Mouse (Mus musculus): ENCODE results near the gene Tctn1. TPM values are rescaled to one million over a fixed set of nuclear protein-coding genes. Genes with fewer than 3 reads are reported as not detected.

Tctn1 gene
- polyA plus RNA-seq, 1 experiment, result 41.4 TPM

DNA sequence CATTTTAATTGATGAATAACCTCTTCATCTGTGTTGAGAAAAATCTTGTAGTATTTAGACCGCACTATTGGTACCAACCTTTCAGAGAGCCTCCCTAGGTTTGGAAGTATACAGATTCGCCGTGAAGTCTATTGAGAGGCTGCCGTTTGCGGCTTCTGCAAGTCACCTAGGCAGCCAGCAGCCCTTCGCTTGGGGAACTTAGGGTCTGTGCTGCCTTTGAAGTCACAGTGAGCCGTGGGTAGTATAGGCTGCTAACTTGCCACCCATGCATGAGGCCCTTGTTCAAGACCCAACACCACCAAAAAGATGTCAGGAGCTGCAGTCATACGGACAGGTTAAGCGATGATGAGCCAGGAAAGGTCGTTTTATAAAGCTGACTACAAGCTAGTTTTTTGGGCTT, 21.9 kb upstream of the Tctn1 start:
- WGBS, result 51% methylated on average over 10 of the region's 10 CpGs
- Histone ChIP-seq H3K36me3 (ENCODE audit: control insufficient read depth, insufficient read depth, low read length) (no peaks in the 10 kb centered on the region; the same call in 1 of the 2 replicates), H3K4me1 (replicated peaks; ENCODE audit: control insufficient read depth, insufficient read depth, low read length) (peaks cover 24% of the 10 kb centered on the region), H3K27ac (ENCODE audit: control insufficient read depth, insufficient read depth, low read length) (peak overlapping the region; percentile 27; the same call in 1 of the 2 replicates), H3K27me3 (ENCODE audit: control insufficient read depth, insufficient read depth, low read length) (no peaks in the 10 kb centered on the region), H3K4me3 (ENCODE audit: control insufficient read depth, insufficient read depth, low read length) (peak overlapping the region; percentile 31)
- TF ChIP-seq POLR2A (IDR thresholded peaks at IDR 0.05; ENCODE audit: control insufficient read depth, extremely low read depth, insufficient read depth, low read length, poor library complexity) (no peak), CTCF (IDR thresholded peaks at IDR 0.05; ENCODE audit: borderline replicate concordance, control insufficient read depth, extremely low read depth, insufficient read depth, low read length, poor library complexity) (no peak)
- peak; percentile 42 for DNase-seq

DNA sequence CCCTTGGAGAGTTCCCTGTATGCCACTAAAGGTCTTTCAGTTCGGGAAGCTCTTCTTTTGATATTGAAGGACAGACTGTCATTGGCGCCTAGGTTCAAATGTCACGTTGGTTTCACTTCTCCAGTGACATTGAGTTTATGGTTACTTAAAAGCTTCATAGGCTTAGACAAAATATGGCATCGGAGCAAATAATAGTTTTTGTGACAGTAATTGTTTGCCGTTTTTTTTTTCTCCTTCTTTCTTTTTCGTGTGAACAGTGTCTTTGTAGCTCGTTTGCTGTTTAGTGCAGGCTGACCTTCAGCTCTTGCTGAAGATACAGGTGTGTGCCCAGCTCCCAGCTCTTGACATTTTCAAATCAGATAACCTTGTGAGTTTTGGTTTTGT, 21.5 kb upstream of the Tctn1 start:
- no peaks in the 10 kb centered on the region for H3K27me3 ChIP-seq (ENCODE audit: control insufficient read depth, insufficient read depth, low read length)
- WGBS, result 17% methylated on average over 7 of the region's 7 CpGs
- TF ChIP-seq CTCF (IDR thresholded peaks at IDR 0.05; ENCODE audit: borderline replicate concordance, control insufficient read depth, extremely low read depth, insufficient read depth, low read length, poor library complexity), result no peak
- no peak for TF ChIP-seq POLR2A (IDR thresholded peaks at IDR 0.05; ENCODE audit: control insufficient read depth, extremely low read depth, insufficient read depth, low read length, poor library complexity)

DNA sequence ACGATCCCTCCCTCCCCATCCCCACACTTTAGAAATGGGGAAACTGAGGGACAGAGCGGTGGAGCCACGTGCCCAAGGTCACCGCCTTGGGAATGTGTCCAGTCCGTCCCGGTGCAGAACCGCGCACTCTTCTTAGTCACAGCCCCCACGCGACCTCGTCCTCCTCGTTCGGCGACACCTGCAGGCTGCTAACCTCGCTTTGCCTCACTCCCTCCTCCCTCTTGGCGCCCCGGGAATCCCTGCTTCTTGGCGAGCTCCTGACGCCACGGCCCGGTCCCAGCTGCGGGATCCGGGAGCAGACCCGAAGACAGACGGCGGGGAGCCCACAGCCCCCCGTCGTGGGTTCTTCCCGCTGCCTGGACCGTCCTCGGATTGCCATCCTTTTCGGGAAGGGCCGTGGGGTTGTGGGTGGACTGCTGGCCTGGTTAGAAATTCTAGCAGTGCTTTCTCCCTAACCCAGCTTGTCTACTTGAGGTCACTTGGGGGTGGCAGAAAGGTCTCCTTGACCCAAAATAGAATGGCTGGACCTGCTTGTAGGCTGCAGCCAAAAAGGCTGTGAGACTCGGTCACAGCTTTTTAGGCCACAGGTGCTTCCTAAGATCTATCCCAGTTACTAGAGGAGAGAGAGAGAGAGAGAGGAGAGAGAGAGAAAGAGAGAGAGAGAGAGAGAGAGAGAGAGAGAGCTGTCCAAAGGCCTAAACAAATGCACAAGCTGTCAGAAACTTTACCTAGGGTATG, 20.9 kb upstream of the Tctn1 start:
- H3K36me3 ChIP-seq (ENCODE audit: control insufficient read depth, insufficient read depth, low read length), result no peaks in the 10 kb centered on the region; the same call in 1 of the 2 replicates
- TF ChIP-seq CTCF (IDR thresholded peaks at IDR 0.05; ENCODE audit: borderline replicate concordance, control insufficient read depth, extremely low read depth, insufficient read depth, low read length, poor library complexity) (0 out of 2 replicates have a peak, but pooled peaks have one; percentile 28), POLR2A (IDR thresholded peaks at IDR 0.05; ENCODE audit: control insufficient read depth, extremely low read depth, insufficient read depth, low read length, poor library complexity) (no peak)
- peaks cover 26% of the 10 kb centered on the region for H3K4me1 ChIP-seq (replicated peaks; ENCODE audit: control insufficient read depth, insufficient read depth, low read length)
- peak overlapping the region; percentile 54 for H3K27ac ChIP-seq (ENCODE audit: control insufficient read depth, insufficient read depth, low read length)
- peak overlapping the region; percentile 97 for H3K4me3 ChIP-seq (ENCODE audit: control insufficient read depth, insufficient read depth, low read length)
- 1% methylated on average over 34 of the region's 34 CpGs for WGBS
- no peaks in the 10 kb centered on the region for H3K27me3 ChIP-seq (ENCODE audit: control insufficient read depth, insufficient read depth, low read length)
- peak; percentile 69 for DNase-seq

More for the DNA sequence above, 21.5 kb upstream of the Tctn1 start:
- Histone ChIP-seq H3K27ac (ENCODE audit: control insufficient read depth, insufficient read depth, low read length) (no peak overlapping the region), H3K4me1 (replicated peaks; ENCODE audit: control insufficient read depth, insufficient read depth, low read length) (peaks cover 24% of the 10 kb centered on the region), H3K4me3 (ENCODE audit: control insufficient read depth, insufficient read depth, low read length) (no peak overlapping the region; the same call in 1 of the 2 replicates), H3K36me3 (ENCODE audit: control insufficient read depth, insufficient read depth, low read length) (no peaks in the 10 kb centered on the region; the same call in 1 of the 2 replicates)
- no peak for DNase-seq

DNA sequence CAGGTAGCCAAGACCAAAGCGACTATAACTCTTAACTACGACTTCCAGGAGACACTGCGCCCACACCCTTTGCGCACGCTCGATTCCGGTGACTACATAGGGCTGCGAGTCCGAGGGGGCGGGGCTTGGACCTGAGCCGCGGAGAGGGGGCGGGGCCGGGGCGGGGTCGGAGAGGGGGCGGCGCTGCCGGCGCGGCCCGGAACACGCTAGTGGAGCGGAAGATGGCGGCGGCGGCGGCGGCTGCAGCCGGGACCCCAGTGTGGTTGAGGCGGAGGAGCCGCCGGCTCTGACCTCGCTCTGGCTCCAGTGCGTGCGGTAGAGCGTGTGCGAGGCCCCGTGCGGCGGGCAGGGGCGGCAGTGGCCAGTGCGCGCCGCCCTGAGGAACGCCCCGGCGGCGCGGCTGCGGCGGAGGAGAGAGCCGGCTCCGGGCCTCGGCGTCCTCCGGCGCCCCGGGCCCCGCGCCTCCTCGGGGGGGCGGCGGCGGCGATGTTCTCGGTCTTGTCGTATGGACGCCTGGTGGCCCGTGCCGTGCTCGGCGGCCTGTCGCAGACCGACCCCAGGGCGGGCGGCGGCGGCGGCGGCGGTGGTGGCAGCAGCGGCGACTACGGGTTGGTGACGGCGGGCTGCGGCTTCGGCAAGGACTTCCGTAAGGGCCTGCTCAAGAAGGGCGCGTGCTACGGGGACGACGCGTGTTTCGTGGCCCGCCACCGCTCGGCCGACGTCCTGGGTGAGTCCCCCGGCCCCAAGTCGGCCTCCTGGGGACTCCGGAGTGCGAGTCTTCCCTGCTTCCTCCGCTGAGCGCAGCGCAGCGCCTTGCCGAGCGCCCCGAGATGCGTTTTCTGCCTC, 20.1 kb upstream of the Tctn1 start, which contains the start of gene Pptc7:
TSS of gene Pptc7 (plus strand) at position 183 of the 846 bp plus-strand sequence.
- WGBS, result under 1% methylated on average over 113 of the region's 114 CpGs
- Histone ChIP-seq H3K36me3 (ENCODE audit: control insufficient read depth, insufficient read depth, low read length) (no peaks in the 10 kb centered on the region; the same call in 1 of the 2 replicates), H3K4me1 (replicated peaks; ENCODE audit: control insufficient read depth, insufficient read depth, low read length) (peaks cover 26% of the 10 kb centered on the region), H3K27ac (ENCODE audit: control insufficient read depth, insufficient read depth, low read length) (peak within 1 kb of the TSS; percentile 54), H3K4me3 (ENCODE audit: control insufficient read depth, insufficient read depth, low read length) (peak within 1 kb of the TSS; percentile 97), H3K27me3 (ENCODE audit: control insufficient read depth, insufficient read depth, low read length) (no peaks in the 10 kb centered on the region)
- TF ChIP-seq CTCF (IDR thresholded peaks at IDR 0.05; ENCODE audit: borderline replicate concordance, control insufficient read depth, extremely low read depth, insufficient read depth, low read length, poor library complexity) (no peak), POLR2A (IDR thresholded peaks at IDR 0.05; ENCODE audit: control insufficient read depth, extremely low read depth, insufficient read depth, low read length, poor library complexity) (peak; percentile 77)
- DNase-seq, result peak; percentile 91

DNA sequence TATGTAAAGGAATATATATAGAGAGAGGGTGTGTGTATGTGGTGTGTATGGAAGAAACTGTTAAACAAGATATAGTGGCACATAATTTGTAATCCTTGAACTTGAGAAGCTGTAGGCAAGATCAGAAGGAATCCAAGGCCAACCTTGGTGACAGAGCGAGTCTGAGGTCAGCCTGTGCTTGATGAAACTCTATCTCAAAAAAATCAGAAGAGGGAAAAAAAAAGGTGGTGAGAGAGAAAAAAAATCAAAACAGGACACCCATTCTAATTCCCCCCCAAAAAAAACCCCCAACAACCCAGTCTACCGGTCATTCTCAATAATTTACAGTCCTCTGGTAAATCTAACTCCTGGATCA, 19.5 kb upstream of the Tctn1 start:
- 22% methylated on average over 2 of the region's 2 CpGs for WGBS
- no peak overlapping the region for H3K27ac ChIP-seq (ENCODE audit: control insufficient read depth, insufficient read depth, low read length)

DNA sequence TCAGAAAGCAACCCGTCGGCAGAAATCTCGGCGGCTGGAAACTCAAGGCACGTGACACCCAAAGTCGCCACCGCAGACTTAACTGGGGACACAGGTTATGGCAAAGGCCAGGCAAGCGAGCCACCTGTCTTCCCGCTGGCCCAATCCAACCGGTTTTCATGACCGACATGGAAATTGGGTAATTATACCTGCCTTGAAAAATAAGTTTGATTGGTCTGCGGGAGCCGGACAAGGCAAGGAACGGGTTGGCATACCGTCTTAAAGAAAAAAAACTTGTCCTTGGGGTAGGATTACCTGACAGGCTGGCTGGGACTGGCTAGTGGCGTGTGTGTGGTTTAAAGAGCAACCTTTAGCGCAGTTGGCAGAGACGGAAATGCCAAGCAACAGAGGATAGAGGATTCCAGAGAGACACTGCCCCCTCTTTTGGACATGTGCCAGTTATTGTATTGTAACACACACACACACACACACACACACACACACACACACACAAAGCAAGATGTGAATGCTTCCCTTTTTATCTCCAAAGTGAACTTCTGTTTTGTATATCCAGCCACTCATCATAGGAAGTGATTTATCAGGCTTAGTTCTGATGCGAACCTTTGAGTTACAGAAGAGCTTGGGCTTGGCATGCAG, 16.7 kb upstream of the Tctn1 start:
- H3K36me3 ChIP-seq (ENCODE audit: control insufficient read depth, insufficient read depth, low read length), result no peaks in the 10 kb centered on the region
- no peak overlapping the region for H3K27ac ChIP-seq (ENCODE audit: control insufficient read depth, insufficient read depth, low read length)
- H3K4me1 ChIP-seq (replicated peaks; ENCODE audit: control insufficient read depth, insufficient read depth, low read length), result peaks cover 6% of the 10 kb centered on the region
- H3K27me3 ChIP-seq (ENCODE audit: control insufficient read depth, insufficient read depth, low read length), result no peaks in the 10 kb centered on the region
- DNase-seq, result no peak
- H3K4me3 ChIP-seq (ENCODE audit: control insufficient read depth, insufficient read depth, low read length), result no peak overlapping the region
- WGBS, result 48% methylated on average over 19 of the region's 19 CpGs
- TF ChIP-seq POLR2A (IDR thresholded peaks at IDR 0.05; ENCODE audit: control insufficient read depth, extremely low read depth, insufficient read depth, low read length, poor library complexity) (no peak), CTCF (IDR thresholded peaks at IDR 0.05; ENCODE audit: borderline replicate concordance, control insufficient read depth, extremely low read depth, insufficient read depth, low read length, poor library complexity) (no peak)

More for the DNA sequence above, 19.5 kb upstream of the Tctn1 start:
- Histone ChIP-seq H3K4me1 (replicated peaks; ENCODE audit: control insufficient read depth, insufficient read depth, low read length) (peaks cover 22% of the 10 kb centered on the region), H3K36me3 (ENCODE audit: control insufficient read depth, insufficient read depth, low read length) (no peaks in the 10 kb centered on the region), H3K27me3 (ENCODE audit: control insufficient read depth, insufficient read depth, low read length) (no peaks in the 10 kb centered on the region), H3K4me3 (ENCODE audit: control insufficient read depth, insufficient read depth, low read length) (no peak overlapping the region)
- TF ChIP-seq CTCF (IDR thresholded peaks at IDR 0.05; ENCODE audit: borderline replicate concordance, control insufficient read depth, extremely low read depth, insufficient read depth, low read length, poor library complexity), result no peak
- no peak; the same call in 1 of the 2 replicates for TF ChIP-seq POLR2A (IDR thresholded peaks at IDR 0.05; ENCODE audit: control insufficient read depth, extremely low read depth, insufficient read depth, low read length, poor library complexity)
- DNase-seq, result no peak

Measured in thymus, adult 2 months (tissue).